Mouse (Mus musculus) G1E (cell line): ENCODE results near the gene Grin2a. TPM values are rescaled to one million over a fixed set of nuclear protein-coding genes. Genes with fewer than 3 reads are reported as not detected.

ENCODE experiments used
- ATAC-seq: 2 replicates; pipeline ENCODE4 v1.8.0; 2016; ENCODE audit warnings: mild to moderate bottlenecking; ENCODE audit not compliant: insufficient number of reproducible peaks, poor library complexity, low FRiP score, severe bottlenecking; ENCODE audit errors: extremely low read depth
- DNase-seq: peaks from one replicate; pipeline ENCODE4 v3.0.0; 2012; ENCODE audit warnings: low spot score
- H3K27me3 ChIP-seq: 2 replicates; pipeline ENCODE4 v1.6.1; 2012; ENCODE audit warnings: mild to moderate bottlenecking, low read length, inconsistent platforms; ENCODE audit not compliant: insufficient read depth
- H3K36me3 ChIP-seq: replicated peaks from 2 replicates; pipeline ENCODE3; 2012; ENCODE audit warnings: mild to moderate bottlenecking, inconsistent platforms
- H3K4me1 ChIP-seq: 2 replicates; pipeline ENCODE4 v1.6.1; 2012; ENCODE audit warnings: low read depth, low read length, inconsistent platforms, mixed read lengths; ENCODE audit not compliant: insufficient read depth
- H3K4me3 ChIP-seq: 2 replicates; pipeline ENCODE4 v1.5.1; 2012; ENCODE audit warnings: low read depth, mild to moderate bottlenecking, inconsistent platforms, low read length, moderate library complexity, mixed read lengths
- H3K9me3 ChIP-seq: replicated peaks from 2 replicates; pipeline ENCODE4 v1.6.1; 2012; ENCODE audit warnings: inconsistent platforms
- CTCF ChIP-seq: IDR thresholded peaks from 2 replicates; pipeline ENCODE4 v1.5.1; 2012; ENCODE audit warnings: low read depth, low read length, inconsistent platforms, mixed read lengths
- GATA1 ChIP-seq: IDR thresholded peaks from 2 replicates; pipeline ENCODE4 v1.6.1; 2012; ENCODE audit warnings: borderline replicate concordance, low read length, inconsistent platforms, mixed read lengths
- GATA2 ChIP-seq: IDR thresholded peaks from 2 replicates; pipeline ENCODE4 v1.6.1; 2012; ENCODE audit warnings: low read depth, low read length, inconsistent platforms, borderline replicate concordance
- POLR2AphosphoS5 ChIP-seq: IDR thresholded peaks from 2 replicates; pipeline ENCODE4 v1.6.1; 2012; ENCODE audit warnings: low read depth, low read length, inconsistent platforms; ENCODE audit not compliant: insufficient replicate concordance
- TAL1 ChIP-seq: conservative IDR thresholded peaks from 2 replicates; pipeline ENCODE4 v1.6.1; 2012; ENCODE audit warnings: low read depth, low read length, inconsistent platforms, mixed read lengths
- polyA plus RNA-seq: library from polyadenylated mRNA; stranded (reverse); fragments of >175 nt; gene quantifications from 2 replicates; pipeline ENCODE4 v1.2.3, GENCODE M21; 2012
- total RNA-seq, 2 experiments: library from RNA; stranded (forward) in 1 of 2; stranded (reverse) in 1 of 2; fragments of 200-1000 nt in 1 of 2; fragments of >200 nt in 1 of 2; fragmentation: Nextera tagmentation in 1 of 2; gene quantifications; 2 replicates each; pipeline ENCODE4 v1.2.3; 2014 to 2017

Gene Grin2a
- total and polyA plus RNA-seq, 3 experiments: 0.16 TPM; not detected in 2

DNA sequence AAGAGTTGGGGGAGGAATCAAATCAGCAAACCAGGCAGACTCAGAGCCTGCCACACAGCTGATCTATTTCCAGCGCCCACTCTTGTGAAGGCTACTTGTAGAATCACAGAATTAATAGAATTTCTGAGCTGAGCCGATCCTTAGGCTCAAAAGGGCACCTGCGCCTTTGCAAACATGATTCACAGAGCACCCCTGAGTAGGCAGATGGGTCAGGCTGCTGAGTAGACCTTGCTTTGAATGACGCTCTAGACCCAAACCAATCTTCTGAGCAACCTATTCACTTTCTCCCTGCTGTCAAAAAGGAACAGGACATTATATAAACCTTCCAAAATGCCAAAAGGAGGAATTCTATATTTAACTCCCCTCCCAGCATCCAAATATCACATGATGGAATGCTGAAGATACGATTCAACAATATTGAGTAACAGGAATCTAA is 41.9 kb downstream of the Grin2a start:
- no peak for TF ChIP-seq GATA2
- no peak for TF ChIP-seq POLR2AphosphoS5
- no peak for TF ChIP-seq CTCF
- TF ChIP-seq TAL1: no peak
- no peak for TF ChIP-seq GATA1
- DNase-seq (no peak), ATAC-seq (no peak)
- no peaks in the 10 kb centered on the region for H3K27me3 ChIP-seq
- H3K4me3 ChIP-seq: no peak overlapping the region
- no peaks in the 10 kb centered on the region for H3K9me3 ChIP-seq
- H3K36me3 ChIP-seq: no peaks in the 10 kb centered on the region
- no peaks in the 10 kb centered on the region for H3K4me1 ChIP-seq

DNA sequence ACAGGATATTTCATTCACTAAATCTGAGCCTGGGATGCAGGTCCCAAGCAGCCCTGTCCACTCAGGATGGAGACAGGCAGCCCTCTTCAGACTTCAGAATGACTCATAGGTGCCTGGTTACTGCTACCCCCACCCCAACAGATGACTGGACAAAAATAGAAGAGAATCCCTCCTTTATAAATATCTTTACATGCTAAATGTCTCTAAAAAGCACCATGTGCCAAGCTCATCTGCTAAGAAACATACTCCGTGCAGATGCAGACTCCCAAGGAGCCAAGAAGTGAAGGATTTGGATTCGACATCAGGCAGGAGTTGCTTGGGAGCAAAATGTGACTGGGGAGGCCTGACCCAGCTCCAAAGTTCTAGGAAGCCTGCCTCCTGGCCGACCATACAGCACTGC is 46.1 kb downstream of the Grin2a start:
- H3K27me3 ChIP-seq: no peaks in the 10 kb centered on the region
- ATAC-seq (no peak), DNase-seq (no peak)
- no peak overlapping the region for H3K4me3 ChIP-seq
- H3K36me3 ChIP-seq: no peaks in the 10 kb centered on the region
- H3K4me1 ChIP-seq: no peaks in the 10 kb centered on the region
- no peaks in the 10 kb centered on the region for H3K9me3 ChIP-seq
- TF ChIP-seq TAL1 (no peak), CTCF (no peak), GATA1 (no peak), GATA2 (no peak), POLR2AphosphoS5 (no peak)

DNA sequence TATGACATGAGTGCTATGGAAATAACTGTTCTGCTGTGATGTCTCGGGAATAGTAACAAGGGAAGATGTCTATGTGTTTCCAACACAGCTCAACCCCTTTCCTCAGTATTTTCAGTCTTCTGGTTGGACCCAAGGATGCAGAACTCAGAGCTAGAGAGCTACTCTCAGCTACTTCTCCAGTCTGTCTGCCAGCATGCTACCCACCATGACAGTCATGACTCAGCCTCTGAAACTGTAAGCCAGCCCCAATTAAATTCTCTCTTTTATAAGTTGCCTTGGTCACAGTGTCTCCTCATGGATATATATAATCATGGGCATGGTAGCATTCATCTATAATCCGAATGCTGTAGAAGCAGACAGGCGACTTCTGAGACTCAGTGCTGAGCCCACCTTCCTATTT is 47.9 kb downstream of the Grin2a start:
- TF ChIP-seq TAL1 (no peak), GATA1 (no peak), GATA2 (no peak), POLR2AphosphoS5 (no peak), CTCF (no peak)
- Histone ChIP-seq H3K4me3 (no peak overlapping the region), H3K4me1 (no peaks in the 10 kb centered on the region), H3K27me3 (no peaks in the 10 kb centered on the region), H3K36me3 (no peaks in the 10 kb centered on the region), H3K9me3 (no peaks in the 10 kb centered on the region)
- DNase-seq: no peak
- no peak for ATAC-seq

DNA sequence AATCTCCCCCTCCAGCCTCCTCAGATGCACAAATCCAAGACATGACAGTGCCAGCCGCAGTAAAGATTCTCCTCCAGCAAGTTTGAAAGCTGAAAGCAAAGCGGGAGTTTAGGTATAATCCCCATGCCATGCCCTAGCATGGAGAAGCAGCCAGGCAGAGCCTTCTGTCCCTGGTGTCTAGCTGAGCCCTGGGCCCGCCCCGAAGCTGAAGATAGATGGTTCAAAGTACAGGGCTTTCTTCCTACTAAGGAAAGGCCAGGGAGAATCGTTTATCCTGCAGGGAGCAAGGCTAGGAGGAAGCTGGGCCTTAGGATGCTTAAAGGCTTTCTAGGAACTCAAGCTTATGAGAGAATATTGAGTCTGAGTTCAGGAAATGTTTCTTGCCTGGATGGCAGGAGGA is 50.5 kb downstream of the Grin2a start:
- no peak for TF ChIP-seq GATA2
- TF ChIP-seq GATA1: no peak
- TF ChIP-seq TAL1: no peak
- no peak for TF ChIP-seq POLR2AphosphoS5
- no peak for TF ChIP-seq CTCF
- H3K4me3 ChIP-seq: no peak overlapping the region
- no peaks in the 10 kb centered on the region for H3K9me3 ChIP-seq
- H3K4me1 ChIP-seq: no peaks in the 10 kb centered on the region
- H3K27me3 ChIP-seq: no peaks in the 10 kb centered on the region
- DNase-seq (no peak), ATAC-seq (no peak)
- H3K36me3 ChIP-seq: no peaks in the 10 kb centered on the region

DNA sequence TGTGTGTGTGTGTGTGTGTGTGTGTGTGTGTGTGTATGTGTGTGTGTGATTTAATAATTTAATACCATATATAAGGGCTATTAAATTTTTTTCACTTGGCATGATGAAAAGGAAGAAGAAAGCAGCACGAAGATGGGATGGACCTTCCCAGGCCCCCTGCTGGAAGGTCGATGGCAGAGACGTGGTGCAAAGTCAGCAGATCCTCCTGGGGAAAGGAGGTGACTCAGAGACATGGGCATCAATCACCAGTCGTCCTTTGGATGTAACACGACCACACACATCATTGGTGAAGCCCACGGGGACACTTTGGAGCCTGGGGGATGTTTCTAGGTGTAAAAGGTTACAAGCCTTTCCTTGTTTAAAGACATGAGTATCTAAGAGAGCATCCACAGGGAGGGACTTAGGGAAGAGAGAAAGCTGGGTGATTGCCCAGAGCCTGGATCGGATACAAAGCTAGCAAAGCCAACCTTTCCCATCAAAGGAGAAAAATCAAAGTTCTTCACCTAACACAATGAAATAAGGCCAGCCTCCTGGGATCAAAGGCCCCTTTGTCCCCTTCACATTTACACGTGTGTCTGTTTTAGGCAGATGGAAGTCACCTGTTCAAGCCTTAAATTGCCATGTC is 53.9 kb downstream of the Grin2a start:
- H3K4me1 ChIP-seq: no peaks in the 10 kb centered on the region
- no peaks in the 10 kb centered on the region for H3K9me3 ChIP-seq
- DNase-seq (no peak), ATAC-seq (no peak)
- H3K4me3 ChIP-seq: no peak overlapping the region
- H3K27me3 ChIP-seq: no peaks in the 10 kb centered on the region
- TF ChIP-seq POLR2AphosphoS5 (no peak), TAL1 (no peak), GATA2 (no peak), CTCF (no peak), GATA1 (no peak)
- H3K36me3 ChIP-seq: no peaks in the 10 kb centered on the region

DNA sequence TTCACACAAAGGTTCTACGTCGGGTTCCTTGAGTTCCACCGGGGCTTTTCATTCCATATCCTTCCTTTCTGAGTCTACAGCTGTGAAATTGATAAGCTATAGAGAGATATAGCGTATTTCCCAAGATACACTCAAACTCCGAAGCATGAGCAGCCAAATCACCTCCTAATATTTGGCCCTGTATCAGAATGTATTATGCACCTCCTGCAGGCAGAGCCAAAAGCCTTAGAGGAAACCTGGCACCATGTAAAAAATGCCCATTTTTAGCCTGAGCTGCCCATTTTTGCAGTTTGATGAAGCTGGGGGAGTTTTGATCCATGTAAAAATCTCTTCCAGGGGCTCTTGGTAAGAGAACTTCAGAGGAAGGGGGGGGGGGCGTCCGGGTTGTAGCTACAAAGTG is 54.6 kb downstream of the Grin2a start:
- Histone ChIP-seq H3K4me3 (no peak overlapping the region), H3K36me3 (no peaks in the 10 kb centered on the region), H3K9me3 (no peaks in the 10 kb centered on the region), H3K27me3 (no peaks in the 10 kb centered on the region), H3K4me1 (no peaks in the 10 kb centered on the region)
- ATAC-seq (no peak), DNase-seq (no peak)
- TF ChIP-seq GATA1 (no peak), GATA2 (no peak), TAL1 (no peak), CTCF (no peak), POLR2AphosphoS5 (no peak)
